Mouse (Mus musculus): ENCODE results near the gene Fcrl1. TPM values are rescaled to one million over a fixed set of nuclear protein-coding genes. Genes with fewer than 3 reads are reported as not detected.
A peak's percentile ranks its signal among the peaks of the same experiment; 100 is the strongest.

The Fcrl1 gene
- polyA plus RNA-seq, 1 experiment from 2014 or later, result not detected

DNA sequence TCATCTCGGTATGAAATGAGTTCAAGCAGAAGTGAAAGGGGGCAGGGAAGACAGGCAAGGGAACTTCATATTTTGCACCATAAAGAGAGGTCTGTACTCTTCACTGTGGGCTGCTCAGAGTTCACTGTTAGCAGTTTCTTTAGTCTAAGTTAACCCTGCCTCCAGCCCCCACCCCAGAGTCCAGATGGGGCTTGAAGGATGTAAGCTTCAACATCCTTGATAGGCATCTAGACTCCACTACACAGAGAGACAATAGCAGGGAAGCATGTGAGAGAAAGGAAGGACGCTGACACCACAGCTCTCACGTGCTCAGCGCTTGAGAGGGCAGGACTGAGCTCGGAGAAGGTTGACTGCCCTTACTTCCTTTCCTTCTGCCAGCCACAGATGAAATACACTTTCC is 25.1 kb downstream of the Fcrl1 start:
- no peak overlapping the region for H3K4me3 ChIP-seq (ENCODE audit: low read depth, low read length)
- no peaks in the 10 kb centered on the region for H3K27me3 ChIP-seq (ENCODE audit: control insufficient read depth, insufficient read depth, low read length)
- no peaks in the 10 kb centered on the region for H3K36me3 ChIP-seq (ENCODE audit: control insufficient read depth, insufficient read depth, low read length)
- no peaks in the 10 kb centered on the region for H3K4me1 ChIP-seq (ENCODE audit: control insufficient read depth, insufficient read depth, low read length)
- WGBS, result 73% methylated on average over 5 of the region's 5 CpGs
- H3K4me2 ChIP-seq (ENCODE audit: low read depth, low read length), result no peak overlapping the region
- H3K9me3 ChIP-seq (ENCODE audit: control insufficient read depth, low read length), result no peaks in the 10 kb centered on the region
- H3K9ac ChIP-seq (replicated peaks; ENCODE audit: low read depth, low read length), result no peak overlapping the region
- no peak for ATAC-seq (ENCODE audit: low read depth)
- no peak overlapping the region for H3K27ac ChIP-seq (ENCODE audit: low read depth, low read length)

DNA sequence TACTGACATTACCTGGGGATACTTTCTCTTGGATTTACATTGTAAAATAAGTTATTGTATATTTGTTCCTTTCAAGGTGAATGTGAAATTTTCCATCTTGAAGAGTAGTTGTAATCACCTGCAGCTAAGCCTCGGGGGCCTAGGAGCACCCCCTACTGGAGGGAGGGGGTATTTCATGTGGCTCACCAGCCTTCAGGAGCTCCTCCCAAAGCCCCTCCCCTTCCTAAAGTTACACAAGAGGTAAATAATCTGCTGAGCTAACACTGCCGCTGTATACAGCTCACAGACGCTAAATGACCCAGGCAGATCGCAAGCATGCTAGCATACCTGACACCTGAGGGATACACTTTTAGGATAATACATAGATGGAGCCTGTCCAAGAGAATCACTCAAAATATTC is 32.0 kb downstream of the Fcrl1 start:
- no peak overlapping the region for H3K27ac ChIP-seq (ENCODE audit: low read depth, low read length)
- ATAC-seq (ENCODE audit: low read depth), result no peak
- H3K4me3 ChIP-seq (ENCODE audit: low read depth, low read length), result no peak overlapping the region
- no peak overlapping the region for H3K9ac ChIP-seq (replicated peaks; ENCODE audit: low read depth, low read length)
- no peaks in the 10 kb centered on the region for H3K27me3 ChIP-seq (ENCODE audit: control insufficient read depth, insufficient read depth, low read length)
- no peaks in the 10 kb centered on the region for H3K9me3 ChIP-seq (ENCODE audit: control insufficient read depth, low read length)
- WGBS, result 29% methylated on average over 4 of the region's 4 CpGs
- H3K36me3 ChIP-seq (ENCODE audit: control insufficient read depth, insufficient read depth, low read length), result no peaks in the 10 kb centered on the region
- no peaks in the 10 kb centered on the region for H3K4me1 ChIP-seq (ENCODE audit: control insufficient read depth, insufficient read depth, low read length)
- H3K4me2 ChIP-seq (ENCODE audit: low read depth, low read length), result no peak overlapping the region

DNA sequence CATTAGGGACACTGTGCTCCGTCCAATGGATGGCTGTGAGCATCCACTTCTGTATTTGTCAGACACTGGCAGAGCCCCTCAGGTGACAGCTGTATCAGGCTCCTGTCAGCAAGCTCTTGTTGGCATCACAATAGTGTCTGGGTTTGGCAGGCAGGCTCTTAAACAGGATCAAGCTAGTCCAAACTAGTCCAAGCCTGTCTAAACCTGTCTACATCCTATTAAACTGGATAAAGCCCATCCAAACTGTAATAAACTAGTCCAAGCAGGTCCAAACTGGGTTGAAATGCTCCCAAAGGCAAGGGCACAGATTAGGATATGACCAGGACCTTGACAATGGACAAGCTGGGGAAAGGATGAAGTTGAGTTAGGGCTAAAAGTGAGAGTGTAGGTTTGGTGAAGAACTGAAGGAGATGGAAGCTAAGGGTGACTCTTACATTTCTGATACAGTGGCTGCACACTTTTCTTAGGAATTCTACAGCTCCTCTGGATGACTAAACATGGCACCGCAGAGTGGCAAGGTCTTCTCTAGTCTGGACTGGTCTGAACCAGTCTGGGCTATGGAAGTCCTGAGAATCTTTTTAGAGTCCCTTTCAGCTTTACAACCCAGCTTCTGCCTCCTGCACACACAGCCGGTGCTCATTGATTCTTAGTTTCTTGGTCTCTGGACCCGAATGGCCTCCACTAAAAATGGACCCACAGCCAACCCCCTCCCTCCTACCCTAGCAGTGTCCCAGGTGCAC is 33.2 kb downstream of the Fcrl1 start:
- ATAC-seq (ENCODE audit: low read depth), result no peak
- no peaks in the 10 kb centered on the region for H3K27me3 ChIP-seq (ENCODE audit: control insufficient read depth, insufficient read depth, low read length)
- H3K9ac ChIP-seq (replicated peaks; ENCODE audit: low read depth, low read length), result no peak overlapping the region
- 88% methylated on average over 4 of the region's 4 CpGs for WGBS
- H3K4me1 ChIP-seq (ENCODE audit: control insufficient read depth, insufficient read depth, low read length), result no peaks in the 10 kb centered on the region
- H3K4me2 ChIP-seq (ENCODE audit: low read depth, low read length), result no peak overlapping the region
- H3K36me3 ChIP-seq (ENCODE audit: control insufficient read depth, insufficient read depth, low read length), result no peaks in the 10 kb centered on the region
- no peak overlapping the region for H3K27ac ChIP-seq (ENCODE audit: low read depth, low read length)
- H3K9me3 ChIP-seq (ENCODE audit: control insufficient read depth, low read length), result no peaks in the 10 kb centered on the region
- no peak overlapping the region for H3K4me3 ChIP-seq (ENCODE audit: low read depth, low read length)

DNA sequence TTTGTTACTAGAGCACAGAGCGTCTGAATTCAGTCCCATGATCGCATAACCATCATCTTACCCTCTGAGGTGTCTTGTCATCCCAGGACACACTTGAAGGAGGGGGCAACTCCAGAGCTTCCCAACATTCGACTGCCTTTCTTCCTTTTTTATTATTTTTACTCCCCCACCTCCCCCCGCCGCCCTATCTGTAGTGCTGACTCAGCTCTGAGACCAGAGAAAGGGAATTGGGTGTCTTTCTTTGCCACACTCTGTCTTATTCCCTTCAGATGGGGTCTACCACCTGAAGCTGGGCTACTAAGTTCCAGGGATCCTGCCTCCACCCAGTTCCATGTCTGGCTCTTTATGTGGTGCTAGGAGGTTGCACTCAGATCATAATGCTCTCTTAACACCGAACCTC is 34.4 kb downstream of the Fcrl1 start:
- ATAC-seq (ENCODE audit: low read depth), result no peak
- H3K36me3 ChIP-seq (ENCODE audit: control insufficient read depth, insufficient read depth, low read length), result no peaks in the 10 kb centered on the region
- no peaks in the 10 kb centered on the region for H3K4me1 ChIP-seq (ENCODE audit: control insufficient read depth, insufficient read depth, low read length)
- no peaks in the 10 kb centered on the region for H3K9me3 ChIP-seq (ENCODE audit: control insufficient read depth, low read length)
- H3K27ac ChIP-seq (ENCODE audit: low read depth, low read length), result no peak overlapping the region
- H3K4me3 ChIP-seq (ENCODE audit: low read depth, low read length), result no peak overlapping the region
- H3K27me3 ChIP-seq (ENCODE audit: control insufficient read depth, insufficient read depth, low read length), result no peaks in the 10 kb centered on the region
- H3K9ac ChIP-seq (replicated peaks; ENCODE audit: low read depth, low read length), result no peak overlapping the region
- 84% methylated on average over 6 of the region's 6 CpGs for WGBS
- no peak overlapping the region for H3K4me2 ChIP-seq (ENCODE audit: low read depth, low read length)

DNA sequence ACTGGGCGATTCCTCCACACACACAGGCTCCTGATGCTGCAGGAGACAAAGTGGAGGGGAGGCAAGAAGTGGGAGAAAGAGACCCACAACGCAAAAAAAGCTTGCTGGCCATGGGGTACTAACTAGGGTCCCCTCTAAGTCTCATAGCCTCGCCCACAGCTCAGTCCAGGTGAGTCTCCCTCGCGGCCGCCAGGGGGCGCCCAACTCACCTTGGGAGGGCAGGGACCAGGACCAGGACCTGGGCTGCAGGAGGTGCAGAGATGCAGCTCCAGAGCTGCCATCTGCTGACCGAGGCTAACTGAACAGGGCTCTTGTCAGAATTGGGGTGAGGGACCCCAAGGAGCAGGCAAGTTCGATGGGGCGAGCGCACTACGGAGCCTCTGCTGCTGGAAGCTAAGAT is 35.0 kb downstream of the Fcrl1 start:
- no peaks in the 10 kb centered on the region for H3K36me3 ChIP-seq (ENCODE audit: control insufficient read depth, insufficient read depth, low read length)
- H3K9ac ChIP-seq (replicated peaks; ENCODE audit: low read depth, low read length), result 0 out of 2 replicates have a peak overlapping the region, but pooled peaks have one; percentile 11
- H3K27ac ChIP-seq (ENCODE audit: low read depth, low read length), result no peak overlapping the region
- no peak; the same call in 1 of the 2 replicates for ATAC-seq (ENCODE audit: low read depth)
- 15% methylated on average over 12 of the region's 12 CpGs for WGBS
- H3K4me1 ChIP-seq (ENCODE audit: control insufficient read depth, insufficient read depth, low read length), result no peaks in the 10 kb centered on the region
- no peak overlapping the region for H3K4me3 ChIP-seq (ENCODE audit: low read depth, low read length)
- no peaks in the 10 kb centered on the region for H3K9me3 ChIP-seq (ENCODE audit: control insufficient read depth, low read length)
- H3K4me2 ChIP-seq (ENCODE audit: low read depth, low read length), result no peak overlapping the region
- no peaks in the 10 kb centered on the region for H3K27me3 ChIP-seq (ENCODE audit: control insufficient read depth, insufficient read depth, low read length)

DNA sequence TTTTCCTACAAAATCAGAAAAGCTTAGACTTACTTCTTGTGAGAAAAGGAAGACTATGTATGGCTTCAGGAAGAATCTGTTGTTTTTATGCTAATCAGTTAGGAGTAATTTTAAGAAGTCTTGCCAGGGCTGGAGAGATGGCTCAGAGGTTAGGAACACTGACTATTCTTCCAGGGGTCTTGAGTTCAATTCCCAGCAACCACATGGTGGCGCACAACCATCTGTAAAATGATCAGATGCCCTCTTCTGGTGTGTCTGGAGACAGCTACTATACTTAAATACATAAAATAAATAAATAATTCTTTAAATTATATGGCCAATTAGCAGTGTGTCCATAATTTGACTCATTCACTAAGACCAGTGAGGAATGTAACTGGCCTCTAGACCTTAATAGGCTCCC is 44.5 kb downstream of the Fcrl1 start:
- no peaks in the 10 kb centered on the region for H3K4me1 ChIP-seq (ENCODE audit: control insufficient read depth, insufficient read depth, low read length)
- H3K4me3 ChIP-seq (ENCODE audit: low read depth, low read length), result no peak overlapping the region
- no peaks in the 10 kb centered on the region for H3K9me3 ChIP-seq (ENCODE audit: control insufficient read depth, low read length)
- WGBS, result 71% methylated on average over 1 of the region's 1 CpGs
- H3K36me3 ChIP-seq (ENCODE audit: control insufficient read depth, insufficient read depth, low read length), result no peaks in the 10 kb centered on the region
- H3K4me2 ChIP-seq (ENCODE audit: low read depth, low read length), result no peak overlapping the region
- no peaks in the 10 kb centered on the region for H3K27me3 ChIP-seq (ENCODE audit: control insufficient read depth, insufficient read depth, low read length)
- no peak overlapping the region for H3K9ac ChIP-seq (replicated peaks; ENCODE audit: low read depth, low read length)
- no peak for ATAC-seq (ENCODE audit: low read depth)
- no peak overlapping the region for H3K27ac ChIP-seq (ENCODE audit: low read depth, low read length)

DNA sequence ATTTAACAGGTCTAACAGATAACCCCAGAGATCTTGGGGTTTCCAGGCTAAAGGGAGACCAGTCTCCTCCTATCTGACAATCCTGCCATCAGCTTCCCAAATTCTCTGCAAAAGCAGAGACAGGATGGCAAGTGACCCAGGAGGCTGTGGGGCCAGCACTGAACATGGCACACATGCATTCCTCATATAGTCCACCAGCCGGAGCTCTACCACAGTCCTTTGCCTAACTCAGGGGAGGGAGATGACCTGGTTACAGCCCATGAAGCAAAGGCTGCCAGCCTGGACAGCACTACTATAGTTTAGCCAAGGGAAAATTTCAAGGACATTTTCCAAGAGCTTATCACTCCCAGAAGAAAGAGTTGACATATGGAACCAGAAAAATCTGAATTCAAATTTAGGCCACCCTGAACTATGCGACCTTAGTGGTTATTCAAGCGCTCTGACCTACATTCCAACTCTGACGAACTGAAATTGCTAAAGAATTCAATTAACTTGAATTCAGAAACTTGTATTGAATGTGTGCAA is 46.3 kb downstream of the Fcrl1 start:
- Histone ChIP-seq H3K9ac (replicated peaks; ENCODE audit: low read depth, low read length) (no peak overlapping the region), H3K4me2 (ENCODE audit: low read depth, low read length) (no peak overlapping the region), H3K36me3 (ENCODE audit: control insufficient read depth, insufficient read depth, low read length) (no peaks in the 10 kb centered on the region), H3K9me3 (ENCODE audit: control insufficient read depth, low read length) (no peaks in the 10 kb centered on the region), H3K27ac (ENCODE audit: low read depth, low read length) (no peak overlapping the region), H3K27me3 (ENCODE audit: control insufficient read depth, insufficient read depth, low read length) (no peaks in the 10 kb centered on the region), H3K4me3 (ENCODE audit: low read depth, low read length) (no peak overlapping the region), H3K4me1 (ENCODE audit: control insufficient read depth, insufficient read depth, low read length) (no peaks in the 10 kb centered on the region)
- no peak for ATAC-seq (ENCODE audit: low read depth)
- WGBS, result 89% methylated on average over 4 of the region's 4 CpGs

DNA sequence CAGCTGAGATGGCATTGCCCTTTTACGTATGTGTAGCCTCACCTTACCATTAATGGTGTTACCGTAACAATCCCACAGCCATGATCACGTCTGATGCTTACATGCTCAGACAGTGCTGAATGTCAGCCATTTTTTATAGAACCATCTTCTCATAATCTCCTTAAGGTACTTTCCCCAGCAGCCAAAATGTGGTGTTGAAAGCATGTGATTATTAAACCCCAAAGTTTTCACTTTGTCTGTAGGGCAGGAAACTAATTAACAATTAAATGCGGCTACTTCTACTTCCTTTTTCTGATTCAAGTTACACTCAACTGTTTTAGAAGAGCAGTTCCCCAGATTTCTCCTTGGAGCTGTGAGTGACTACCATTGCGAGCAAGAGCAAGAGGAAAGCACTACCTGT is 59.3 kb downstream of the Fcrl1 start, which contains the start of gene Fcrl5:
Fcrl5 (plus strand) TSS at position 295 of the 400 bp plus-strand sequence.
- Histone ChIP-seq H3K27me3 (ENCODE audit: control insufficient read depth, insufficient read depth, low read length) (no peaks in the 10 kb centered on the region), H3K36me3 (ENCODE audit: control insufficient read depth, insufficient read depth, low read length) (no peaks in the 10 kb centered on the region), H3K27ac (ENCODE audit: low read depth, low read length) (no peak within 1 kb of the TSS), H3K4me2 (ENCODE audit: low read depth, low read length) (no peak within 1 kb of the TSS), H3K4me3 (ENCODE audit: low read depth, low read length) (no peak within 1 kb of the TSS), H3K9ac (replicated peaks; ENCODE audit: low read depth, low read length) (no peak within 1 kb of the TSS), H3K9me3 (ENCODE audit: control insufficient read depth, low read length) (no peaks in the 10 kb centered on the region), H3K4me1 (ENCODE audit: control insufficient read depth, insufficient read depth, low read length) (no peaks in the 10 kb centered on the region)
- 95% methylated on average over 5 of the region's 5 CpGs for WGBS
- no peak for ATAC-seq (ENCODE audit: low read depth)

DNA sequence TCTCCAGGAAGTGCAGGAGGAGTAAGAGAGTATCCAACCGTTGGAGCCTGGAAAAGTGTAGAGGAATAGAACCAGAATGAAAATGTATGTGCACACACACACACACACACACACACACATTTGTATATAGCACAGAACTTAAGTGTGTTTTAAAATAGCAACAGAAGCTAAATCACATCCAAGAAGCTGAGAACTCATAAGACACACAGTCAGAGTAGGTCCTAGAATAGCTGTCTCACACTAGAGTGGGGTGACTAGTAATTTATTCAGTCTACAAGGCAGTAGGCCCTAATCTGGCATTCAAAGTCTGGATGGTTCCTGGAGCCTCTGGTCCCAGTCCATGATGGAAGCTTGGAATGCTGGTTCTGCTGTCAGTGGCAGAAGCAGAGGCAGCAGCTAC is 64.4 kb downstream of the Fcrl1 start:
- no peak overlapping the region for H3K4me3 ChIP-seq (ENCODE audit: low read depth, low read length)
- no peak overlapping the region for H3K9ac ChIP-seq (replicated peaks; ENCODE audit: low read depth, low read length)
- H3K4me2 ChIP-seq (ENCODE audit: low read depth, low read length), result no peak overlapping the region
- no peak for ATAC-seq (ENCODE audit: low read depth)
- H3K36me3 ChIP-seq (ENCODE audit: control insufficient read depth, insufficient read depth, low read length), result no peaks in the 10 kb centered on the region
- 79% methylated on average over 1 of the region's 1 CpGs for WGBS
- no peaks in the 10 kb centered on the region for H3K4me1 ChIP-seq (ENCODE audit: control insufficient read depth, insufficient read depth, low read length)
- no peaks in the 10 kb centered on the region for H3K27me3 ChIP-seq (ENCODE audit: control insufficient read depth, insufficient read depth, low read length)
- no peak overlapping the region for H3K27ac ChIP-seq (ENCODE audit: low read depth, low read length)
- no peaks in the 10 kb centered on the region for H3K9me3 ChIP-seq (ENCODE audit: control insufficient read depth, low read length)

Measured in neural tube, embryonic 14.5 days (tissue).